9 mouse cellular contexts compared by ENCODE assay signal in the genomic region with DNA sequence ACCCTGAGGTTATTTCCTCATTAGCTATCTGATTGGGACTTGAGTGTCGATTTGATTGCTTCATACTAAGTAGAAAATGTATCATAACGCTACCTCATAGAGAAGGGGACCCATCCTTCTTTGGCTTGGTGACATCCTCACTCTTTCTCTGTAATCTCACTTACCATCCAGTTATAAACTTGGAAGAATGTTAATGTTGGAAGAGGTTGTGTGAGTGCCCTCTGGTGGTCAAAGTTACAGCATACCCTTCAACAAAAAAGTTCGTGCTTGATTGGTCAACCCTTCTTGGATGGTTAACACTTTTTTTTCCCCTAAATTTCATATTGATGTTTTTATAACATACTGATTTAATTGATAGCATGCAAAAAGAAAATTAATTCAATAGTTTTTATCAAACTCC.
A peak's percentile ranks its signal among the peaks of the same experiment; 100 is the strongest.
DNase-seq lines count a peak whose midpoint lies in the region; ATAC-seq and TF ChIP-seq lines count a peak whose summit lies in the region.
"Had no signal": no experiment of that assay in that cellular context is flagged by ENCODE, and none has a peak within 500 bp of the region (broad histone marks: within the 10 kb centered on the region; RNA-seq: fewer than 3 reads in every experiment).

No protein-coding gene starts in this region.

- H3K27ac ChIP-seq in kidney, embryonic 16.5 days (ENCODE audit: low read length): no peak overlapping the region
- no peak overlapping the region for H3K27ac ChIP-seq in lung, embryonic 14.5 days (ENCODE audit: low read depth)
- H3K27ac ChIP-seq: embryonic facial prominence, embryonic 15.5 days had no signal

- no peaks in the 10 kb centered on the region for H3K9me3 ChIP-seq in kidney, embryonic 16.5 days (ENCODE audit: low read length)
- no peaks in the 10 kb centered on the region for H3K9me3 ChIP-seq in lung, embryonic 14.5 days (ENCODE audit: low read depth, low read length)
- H3K9me3 ChIP-seq: embryonic facial prominence, embryonic 15.5 days had no signal

- H3K4me2 ChIP-seq in kidney, embryonic 16.5 days (replicated peaks; ENCODE audit: low read depth, low read length): no peak overlapping the region
- H3K4me2 ChIP-seq in lung, embryonic 14.5 days: no peak overlapping the region
- H3K4me2 ChIP-seq: embryonic facial prominence, embryonic 15.5 days had no signal

- 47% methylated on average over 3 of the region's 3 CpGs for WGBS in kidney, embryonic 16.5 days
- 33% methylated on average over 3 of the region's 3 CpGs for WGBS in lung, embryonic 14.5 days

- H3K9ac ChIP-seq in kidney, embryonic 16.5 days (replicated peaks; ENCODE audit: low read length): no peak overlapping the region
- H3K9ac ChIP-seq in lung, embryonic 14.5 days: no peak overlapping the region
- H3K9ac ChIP-seq: embryonic facial prominence, embryonic 15.5 days had no signal

- peak; percentile 71 for TF ChIP-seq CTCF in lung, embryonic 14.5 days (IDR thresholded peaks at IDR 0.05; ENCODE audit: low read depth)

- H3K4me3 ChIP-seq in kidney, embryonic 16.5 days (ENCODE audit: low read length): no peak overlapping the region
- H3K4me3 ChIP-seq in lung, embryonic 14.5 days (ENCODE audit: low read depth, low read length): no peak overlapping the region
- H3K4me3 ChIP-seq: embryonic facial prominence, embryonic 15.5 days had no signal

- peak; percentile 52 for DNase-seq in kidney, adult 9 months
- DNase-seq in MEL-GATA-1-ER (ENCODE audit: extremely low read depth, low read depth): peak; percentile 2
- DNase-seq in adrenal gland, postnatal 14 days: peak; percentile 40
- peak; percentile 9 to 10 for DNase-seq in frontal cortex, postnatal 25 days (ENCODE audit: low spot score in 2 of 2)
- peak; percentile 82 for DNase-seq in lung, embryonic 14.5 days
- no peak for DNase-seq in c-Kit-positive CD71-positive TER-119-positive erythroid progenitor cells, embryonic 14.5 days (ENCODE audit: low spot score)
- no peak for DNase-seq in spleen, postnatal 36 days (ENCODE audit: low spot score in 2 of 2)

- no peaks in the 10 kb centered on the region for H3K36me3 ChIP-seq in kidney, embryonic 16.5 days (ENCODE audit: insufficient read depth, low read length)
- H3K36me3 ChIP-seq in lung, embryonic 14.5 days (ENCODE audit: insufficient read depth): no peaks in the 10 kb centered on the region
- H3K36me3 ChIP-seq: embryonic facial prominence, embryonic 15.5 days had no signal

- no peaks in the 10 kb centered on the region for H3K4me1 ChIP-seq in kidney, embryonic 16.5 days (ENCODE audit: insufficient read depth, low read length)
- H3K4me1 ChIP-seq in lung, embryonic 14.5 days (ENCODE audit: insufficient read depth): no peaks in the 10 kb centered on the region
- H3K4me1 ChIP-seq: embryonic facial prominence, embryonic 15.5 days had no signal

- no peak for ATAC-seq in kidney, embryonic 16.5 days (ENCODE audit: low FRiP score, low TSS enrichment)
- no peak for ATAC-seq in lung, embryonic 14.5 days (ENCODE audit: insufficient read depth)

- no peaks in the 10 kb centered on the region for H3K27me3 ChIP-seq in kidney, embryonic 16.5 days (ENCODE audit: insufficient read depth, low read length)
- H3K27me3 ChIP-seq in lung, embryonic 14.5 days (ENCODE audit: insufficient read depth, low read length): no peaks in the 10 kb centered on the region
- H3K27me3 ChIP-seq: embryonic facial prominence, embryonic 15.5 days had no signal

Comparison
In these comparisons a context has a peak if more than half of its experiments do, and no peak if none do; other contexts are left out.
1. DNase-seq: peak in kidney, adult 9 months (single experiment), MEL-GATA-1-ER (single experiment), adrenal gland, postnatal 14 days (single experiment), frontal cortex, postnatal 25 days (2 of 2) and lung, embryonic 14.5 days (single experiment); none in c-Kit-positive CD71-positive TER-119-positive erythroid progenitor cells, embryonic 14.5 days (single experiment) and spleen, postnatal 36 days (0 of 2).